Mouse (Mus musculus) lung, embryonic 14.5 days (tissue): ENCODE measurements around the gene Fastkd3. TPM values are rescaled to one million over a fixed set of nuclear protein-coding genes. Genes with fewer than 3 reads are reported as not detected.
"Not testable (repeated sequence)": the region's sequence is repeated elsewhere in the genome, so short reads cannot be mapped to it uniquely, and the experiment has no call there.

ENCODE experiments used
- ATAC-seq: fragments of 200-750 bp; cut with Nextera tagmentation; 2 replicates; pipeline ENCODE4 v1.8.0; 2017; ENCODE audit warnings: mild to moderate bottlenecking, moderate TSS enrichment, moderate library complexity; ENCODE audit not compliant: insufficient read depth
- DNase-seq: peaks from one replicate; pipeline ENCODE4 v3.0.0-alpha.2; 2015
- H3K27ac ChIP-seq: fragments of 300-500 bp; sonication (generic); 2 replicates; pipeline ENCODE4 v1.5.1; 2014; ENCODE audit warnings: low read depth, mild to moderate bottlenecking, moderate library complexity
- H3K27me3 ChIP-seq: fragments of 300-500 bp; sonication (generic); 2 replicates; pipeline ENCODE4 v1.6.1; 2014; ENCODE audit warnings: low read length, control low read depth; ENCODE audit not compliant: insufficient read depth
- H3K36me3 ChIP-seq: fragments of 300-500 bp; sonication (generic); 2 replicates; pipeline ENCODE4 v1.6.1; 2014; ENCODE audit warnings: control low read depth; ENCODE audit not compliant: insufficient read depth
- H3K4me1 ChIP-seq: fragments of 300-500 bp; sonication (generic); 2 replicates; pipeline ENCODE4 v1.6.1; 2014; ENCODE audit warnings: antibody characterized with exemption, control low read depth; ENCODE audit not compliant: insufficient read depth
- H3K4me2 ChIP-seq: fragments of 300-500 bp; sonication (generic); 2 replicates; pipeline ENCODE4 v1.6.1; 2014; ENCODE audit warnings: mild to moderate bottlenecking
- H3K4me3 ChIP-seq: fragments of 300-500 bp; sonication (generic); 2 replicates; pipeline ENCODE4 v1.5.1; 2014; ENCODE audit warnings: low read depth, low read length
- H3K9ac ChIP-seq: fragments of 300-500 bp; sonication (generic); 2 replicates; pipeline ENCODE4 v1.6.1; 2014
- H3K9me3 ChIP-seq: fragments of 300-500 bp; sonication (generic); 2 replicates; pipeline ENCODE4 v1.6.1; 2016; ENCODE audit warnings: low read depth, low read length, control low read depth
- CTCF ChIP-seq: IDR thresholded peaks from 2 replicates; pipeline ENCODE4 v1.5.1; 2016; ENCODE audit warnings: antibody characterized with exemption, low read depth
- WGBS: fragments of 180-500 bp; shearing (Covaris S2); extraction: QIAGEN DNeasy Blood & Tissue Kit; methylation state at CpG from one replicate; pipeline ENCODE4 v1.1.7; 2014; 5-methylcytosine and 5-hydroxymethylcytosine counted together
- polyA plus RNA-seq: library from polyadenylated mRNA; unstranded; fragments of >200 nt; fragmentation: Nextera tagmentation; extraction: Ambion mirVana; gene quantifications from 2 replicates; pipeline ENCODE4 v1.2.1, GENCODE M21; 2014

The Fastkd3 gene
- 39.1 and 41.0 TPM in 2 replicates for polyA plus RNA-seq

DNA sequence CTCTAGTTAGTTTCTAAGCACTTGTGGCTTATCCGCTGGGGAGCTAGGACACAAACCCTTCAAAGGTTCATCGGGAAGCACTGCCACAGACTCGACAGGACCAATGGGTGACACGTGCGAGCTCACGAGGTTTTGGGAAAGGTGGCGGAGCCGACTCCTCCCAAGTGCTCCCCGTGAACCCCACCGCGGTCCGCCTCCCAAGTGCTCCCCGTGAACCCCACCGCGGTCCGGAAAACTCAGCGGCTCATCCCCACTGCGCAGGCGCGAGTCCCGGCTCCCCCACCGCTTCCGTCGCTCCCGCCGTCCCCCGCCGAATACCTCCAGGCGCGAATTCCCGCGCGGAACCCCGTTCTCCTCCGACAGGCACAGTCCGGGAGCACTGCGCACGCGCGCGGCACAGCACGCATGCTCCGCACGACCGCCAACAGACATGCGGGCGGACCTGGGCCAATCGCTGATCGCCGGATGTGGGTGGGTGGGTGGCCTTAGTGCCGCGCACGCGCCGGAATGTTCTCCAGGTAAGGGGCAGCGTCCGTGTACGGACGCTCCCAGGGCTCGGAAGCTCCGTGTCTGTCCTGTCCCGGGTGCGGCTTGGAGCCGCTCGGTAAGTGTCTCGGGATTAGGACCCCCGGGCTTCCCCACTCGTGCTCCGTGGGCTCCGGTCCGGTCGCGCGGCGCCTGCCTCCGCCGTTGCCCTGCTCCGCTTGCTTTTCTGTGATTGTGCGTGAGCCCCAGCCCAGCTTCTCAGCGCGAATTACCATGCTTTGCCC lies at the start of gene Fastkd3, which contains the start of gene Mtrr:
Fastkd3 (plus strand) TSS at position 488 of the 770 bp plus-strand sequence.
Mtrr (minus strand) TSS at position 403 of the 770 bp plus-strand sequence.
- Histone ChIP-seq H3K27me3 (no peaks in the 10 kb centered on the region), H3K9me3 (no peaks in the 10 kb centered on the region), H3K4me1 (no peaks in the 10 kb centered on the region; the same call in 1 of the 2 replicates), H3K4me3 (peak within 1 kb of the TSS; percentile 82), H3K4me2 (peak within 1 kb of the TSS; percentile 84), H3K9ac (peak within 1 kb of the TSS; percentile 84), H3K27ac (peak within 1 kb of the TSS; percentile 84), H3K36me3 (peaks cover 48% of the 10 kb centered on the region)
- no peak for TF ChIP-seq CTCF
- under 1% methylated on average over 81 of the region's 81 CpGs for WGBS
- DNase-seq (peak; percentile 98), ATAC-seq (peak; percentile 100)

GRCm38 (mm10) chr13:68553391-68553790 lies 28.6 kb upstream of the Fastkd3 start:
- not testable (repeated sequence) for H3K4me2 ChIP-seq, H3K4me3 ChIP-seq, H3K4me1 ChIP-seq, H3K27ac ChIP-seq, H3K9ac ChIP-seq, H3K9me3 ChIP-seq, H3K36me3 ChIP-seq, ATAC-seq, H3K27me3 ChIP-seq
- DNase-seq = peak; percentile 64
- TF ChIP-seq CTCF = peak; percentile 65
- WGBS = 21% methylated on average over 4 of the region's 6 CpGs

GRCm38 (mm10) chr13:68568110-68568509 lies 13.9 kb upstream of the Fastkd3 start:
- DNase-seq = no peak
- H3K36me3 ChIP-seq = peaks cover 80% of the 10 kb centered on the region
- H3K9me3 ChIP-seq = no peaks in the 10 kb centered on the region
- TF ChIP-seq CTCF = no peak
- H3K27me3 ChIP-seq = no peaks in the 10 kb centered on the region
- 94% methylated on average over 9 of the region's 9 CpGs for WGBS
- no peak overlapping the region for H3K4me3 ChIP-seq
- no peak overlapping the region for H3K27ac ChIP-seq
- no peak overlapping the region for H3K9ac ChIP-seq
- ATAC-seq = no peak
- H3K4me1 ChIP-seq = no peaks in the 10 kb centered on the region
- no peak overlapping the region for H3K4me2 ChIP-seq

GRCm38 (mm10) chr13:68568548-68568947 lies 13.5 kb upstream of the Fastkd3 start:
- 91% methylated on average over 11 of the region's 11 CpGs for WGBS
- DNase-seq (no peak), ATAC-seq (no peak)
- H3K4me2 ChIP-seq = no peak overlapping the region
- H3K27ac ChIP-seq = no peak overlapping the region
- H3K36me3 ChIP-seq = peaks cover 75% of the 10 kb centered on the region
- no peak for TF ChIP-seq CTCF
- H3K4me3 ChIP-seq = no peak overlapping the region
- H3K4me1 ChIP-seq = no peaks in the 10 kb centered on the region
- no peaks in the 10 kb centered on the region for H3K27me3 ChIP-seq
- H3K9ac ChIP-seq = no peak overlapping the region
- no peaks in the 10 kb centered on the region for H3K9me3 ChIP-seq

DNA sequence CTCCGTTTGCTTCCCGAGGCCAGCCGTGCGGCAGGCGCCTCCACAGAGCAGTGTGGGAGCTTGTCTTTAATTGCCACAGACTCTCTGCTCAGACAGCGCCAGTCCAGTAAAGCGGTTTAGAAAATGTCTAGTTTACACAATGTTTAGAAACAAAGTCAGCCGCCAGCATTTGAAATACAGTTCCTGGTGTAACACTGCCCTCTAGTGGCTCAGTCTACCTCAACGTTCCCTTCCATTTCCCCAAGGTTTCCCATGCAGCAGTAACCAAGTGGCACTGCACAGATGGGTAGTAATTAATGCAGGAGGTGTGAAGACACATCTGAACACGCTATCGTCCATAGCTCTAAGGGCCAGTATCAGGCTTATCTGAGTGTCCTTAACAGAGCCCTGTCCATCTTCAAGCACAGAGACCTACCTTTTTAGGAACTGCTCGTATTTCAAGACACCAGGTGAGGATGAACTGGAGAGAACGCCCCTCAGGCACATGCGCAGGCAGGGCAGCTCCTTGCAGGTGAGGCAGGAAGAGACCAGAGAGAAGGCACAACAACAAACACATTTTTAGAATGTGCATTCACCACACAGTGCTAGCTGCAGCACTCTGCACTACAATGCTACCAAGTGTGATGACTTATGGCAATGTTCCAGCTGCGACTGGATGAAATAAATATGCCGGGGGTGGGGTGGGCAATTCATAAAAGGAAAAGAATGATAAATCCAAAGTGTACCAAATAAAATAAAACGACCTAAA lies 12.3 kb upstream of the Fastkd3 start:
- Histone ChIP-seq H3K4me3 (no peak overlapping the region), H3K36me3 (peaks cover 69% of the 10 kb centered on the region), H3K4me2 (no peak overlapping the region), H3K27me3 (no peaks in the 10 kb centered on the region), H3K9me3 (no peaks in the 10 kb centered on the region), H3K4me1 (no peaks in the 10 kb centered on the region), H3K9ac (no peak overlapping the region), H3K27ac (no peak overlapping the region)
- ATAC-seq (peak; percentile 61; the same call in 1 of the 2 replicates), DNase-seq (peak; percentile 89)
- TF ChIP-seq CTCF = peak; percentile 85
- 55% methylated on average over 17 of the region's 17 CpGs for WGBS

DNA sequence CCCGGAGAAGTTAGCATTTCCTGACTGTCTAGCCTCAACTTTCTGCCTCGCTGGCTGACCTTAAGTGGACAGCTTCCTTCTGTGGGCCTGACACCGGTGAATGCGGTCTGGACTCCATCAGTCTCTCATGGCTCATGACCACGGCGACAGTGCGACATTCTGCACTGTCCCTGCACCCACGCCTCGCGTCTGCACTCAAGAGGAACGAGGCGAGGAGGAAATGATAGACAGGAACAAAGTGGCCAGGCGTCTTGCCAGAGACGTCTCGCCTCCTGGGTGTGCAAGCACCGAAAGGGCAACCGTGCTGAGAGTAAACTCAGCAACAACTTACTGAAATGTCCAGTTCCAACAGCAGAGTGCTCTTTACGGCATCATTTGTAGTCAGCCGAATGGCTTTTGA lies 9.8 kb upstream of the Fastkd3 start:
- no peak overlapping the region for H3K27ac ChIP-seq
- no peak overlapping the region for H3K4me2 ChIP-seq
- H3K4me3 ChIP-seq = no peak overlapping the region
- H3K9ac ChIP-seq = no peak overlapping the region
- H3K9me3 ChIP-seq = no peaks in the 10 kb centered on the region
- no peaks in the 10 kb centered on the region for H3K27me3 ChIP-seq
- WGBS = 73% methylated on average over 19 of the region's 19 CpGs
- DNase-seq = peak; percentile 21
- TF ChIP-seq CTCF = no peak
- ATAC-seq = no peak
- H3K36me3 ChIP-seq = peaks cover 69% of the 10 kb centered on the region
- H3K4me1 ChIP-seq = no peaks in the 10 kb centered on the region
